Mouse (Mus musculus) embryonic stem cell, embryonic (primary cell): ENCODE measurements around the gene Arl3.

Experiments
- CTCF ChIA-PET, 4 experiments: fragments of 300-600 bp in 2 of 4; fragments of 350-600 bp in 2 of 4; sonication (Branson Sonifier 250); formaldehyde crosslinking; loops; one replicate each; lab custom pipeline; 2022; ENCODE audit warnings: inconsistent platforms in 2 of 4; lab: Charles Lee
- POLR2A ChIA-PET, 4 experiments: fragments of 300-600 bp in 2 of 4; fragments of 350-600 bp in 2 of 4; sonication (Branson Sonifier 250); formaldehyde crosslinking; loops; one replicate each; lab custom pipeline; 2022; ENCODE audit warnings: antibody characterized with exemption in 4 of 4, inconsistent platforms in 1 of 4; lab: Charles Lee

Gene Arl3

GRCm38 (mm10) chr19:46562581-46563515 is 10.2 kb downstream of the Arl3 start:
- CTCF ChIA-PET = interaction anchor here (0.5 to 2.3 kb wide), 18 partner anchors 10 to 636 kb away, joined by 3 to 11 read pairs (median 4); partner anchors contain the start of genes Arl3 (in 2 of the 4), Sfxn2 (in 2 of the 4) and Sufu (in 1 of the 4)
- POLR2A ChIA-PET = interaction anchor here in 3 of 4 experiments (0.5 to 3.6 kb wide), 27 partner anchors 7 to 481 kb away, joined by 3 to 42 read pairs (median 4); partner anchors contain the start of genes Arl3 (in 2 of the 3), Sfxn2 (in 2 of the 3), Sufu (in 2 of the 3) and Cnnm2 (in 1 of the 3)

GRCm38 (mm10) chr19:46562132-46562531 is 10.9 kb downstream of the Arl3 start:
- CTCF ChIA-PET = interaction anchor here in 2 of 4 experiments (0.7 to 2.3 kb wide), 6 partner anchors 10 to 180 kb away, joined by 3 to 11 read pairs (median 5); partner anchors contain the start of genes Arl3 (in 1 of the 2), Sfxn2 (in 1 of the 2) and Sufu (in 1 of the 2)
- POLR2A ChIA-PET = interaction anchor here in 2 of 4 experiments (1.1 to 3.6 kb wide), 6 partner anchors 11 to 166 kb away, joined by 3 to 42 read pairs (median 4); partner anchors contain the start of genes Sufu (in 2 of the 2), Arl3 (in 1 of the 2), Sfxn2 (in 1 of the 2) and Wbp1l (in 1 of the 2)

- POLR2A ChIA-PET = interaction anchor here in 3 of 4 experiments (0.9 to 2.9 kb wide), 15 partner anchors 8 to 162 kb away, joined by 3 to 25 read pairs (median 6); partner anchors contain the start of genes Arl3 (in 1 of the 3), Sfxn2 (in 1 of the 3), Sufu (in 1 of the 3) and Wbp1l (in 1 of the 3)
- CTCF ChIA-PET = interaction anchor here in 3 of 4 experiments (0.6 to 3.1 kb wide), 11 partner anchors 12 to 123 kb away, joined by 3 to 12 read pairs (median 4); partner anchors contain the start of genes Arl3 (in 1 of the 3) and Sfxn2 (in 1 of the 3)
Observed at GRCm38 (mm10) chr19:46558631-46559030, 14.4 kb downstream of the Arl3 start.

GRCm38 (mm10) chr19:46558009-46558408 is 15.0 kb downstream of the Arl3 start:
- ChIA-PET CTCF (interaction anchor here in 3 of 4 experiments (0.6 to 3.1 kb wide), 12 partner anchors 10 to 49 kb away, joined by 3 to 12 read pairs (median 4); partner anchors contain the start of gene Sfxn2 (in 1 of the 3)), POLR2A (interaction anchor here in 2 of 4 experiments (0.6 to 2.9 kb wide), 13 partner anchors 10 to 1106 kb away, joined by 3 to 25 read pairs (median 5); partner anchors contain the start of genes Arl3 (in 1 of the 2), Sfxn2 (in 1 of the 2) and Sufu (in 1 of the 2))

GRCm38 (mm10) chr19:46553541-46553955 is 19.4 kb downstream of the Arl3 start:
- CTCF ChIA-PET = no interaction called here
- POLR2A ChIA-PET = interaction anchor here in 2 of 4 experiments (0.6 to 1.0 kb wide), 2 partner anchors 24 to 596 kb away, joined by 3 read pairs; no protein-coding TSS in a partner anchor

GRCm38 (mm10) chr19:46552496-46552895 is 20.5 kb downstream of the Arl3 start:
- ChIA-PET CTCF (interaction anchor here in 1 of 4 experiments (0.7 kb wide), 1 partner anchor 46 kb away, joined by 3 read pairs; no protein-coding TSS in a partner anchor), POLR2A (no interaction called here)

GRCm38 (mm10) chr19:46550385-46550784 is 22.6 kb downstream of the Arl3 start:
- CTCF ChIA-PET = interaction anchor here in 2 of 4 experiments (0.6 to 1.0 kb wide), 3 partner anchors 40 to 77 kb away, joined by 3 read pairs; no protein-coding TSS in a partner anchor
- POLR2A ChIA-PET = interaction anchor here in 2 of 4 experiments (0.9 to 1.9 kb wide), 4 partner anchors 9 to 31 kb away, joined by 3 to 6 read pairs (median 5); no protein-coding TSS in a partner anchor

- CTCF ChIA-PET = interaction anchor here in 3 of 4 experiments (1.0 to 1.8 kb wide), 8 partner anchors 9 to 96 kb away, joined by 3 to 11 read pairs (median 3); no protein-coding TSS in a partner anchor
- POLR2A ChIA-PET = interaction anchor here in 3 of 4 experiments (0.6 to 3.4 kb wide), 21 partner anchors 8 to 326 kb away, joined by 3 to 23 read pairs (median 5); partner anchors contain the start of genes Arl3 (in 1 of the 3), Sfxn2 (in 1 of the 3) and Wbp1l (in 1 of the 3)
Observed at GRCm38 (mm10) chr19:46548110-46548509, 24.9 kb downstream of the Arl3 start.

- CTCF ChIA-PET = interaction anchor here in 2 of 4 experiments (1.0 to 1.8 kb wide), 6 partner anchors 9 to 95 kb away, joined by 3 to 11 read pairs (median 3); no protein-coding TSS in a partner anchor
Observed at GRCm38 (mm10) chr19:46547565-46547964, 25.4 kb downstream of the Arl3 start.

GRCm38 (mm10) chr19:46542750-46543149 is 30.2 kb downstream of the Arl3 start:
- CTCF ChIA-PET = interaction anchor here in 1 of 4 experiments (0.6 to 0.9 kb wide), 3 partner anchors 12 to 66 kb away, joined by 3 to 5 read pairs (median 4); no protein-coding TSS in a partner anchor
- POLR2A ChIA-PET = interaction anchor here in 2 of 4 experiments (0.6 to 1.7 kb wide), 4 partner anchors 10 to 264 kb away, joined by 3 to 4 read pairs (median 4); no protein-coding TSS in a partner anchor

More at GRCm38 (mm10) chr19:46547565-46547964, 25.4 kb downstream of the Arl3 start:
- POLR2A ChIA-PET = interaction anchor here in 3 of 4 experiments (0.6 to 3.4 kb wide), 22 partner anchors 8 to 326 kb away, joined by 3 to 23 read pairs (median 4); partner anchors contain the start of genes Arl3 (in 1 of the 3), Sfxn2 (in 1 of the 3) and Wbp1l (in 1 of the 3)

- ChIA-PET CTCF (interaction anchor here (0.6 to 3.0 kb wide), 33 partner anchors 9 to 628 kb away, joined by 3 to 28 read pairs (median 4); partner anchors contain the start of genes Arl3 (in 1 of the 4), Sfxn2 (in 1 of the 4) and Sufu (in 1 of the 4)), POLR2A (interaction anchor here in 3 of 4 experiments (0.7 to 20.7 kb wide), 9 partner anchors 10 to 234 kb away, joined by 3 to 534 read pairs (median 3); partner anchors contain the start of genes Nfkb2 (in 1 of the 3) and Trim8 (in 1 of the 3))
Observed at GRCm38 (mm10) chr19:46538213-46538612, 34.8 kb downstream of the Arl3 start.

- CTCF ChIA-PET = interaction anchor here in 2 of 4 experiments (1.1 to 3.0 kb wide), 8 partner anchors 8 to 141 kb away, joined by 3 to 28 read pairs (median 4); partner anchors contain the start of gene Sufu (in 1 of the 2)
- POLR2A ChIA-PET = interaction anchor here in 2 of 4 experiments (1.3 to 20.7 kb wide), 4 partner anchors 9 to 31 kb away, joined by 3 to 534 read pairs (median 6); partner anchors contain the start of gene Trim8 (in 1 of the 2)
Observed at GRCm38 (mm10) chr19:46537357-46537756, 35.6 kb downstream of the Arl3 start.

- POLR2A ChIA-PET = interaction anchor here in 3 of 4 experiments (0.8 to 20.7 kb wide), 8 partner anchors 10 to 30 kb away, joined by 3 to 534 read pairs (median 5); partner anchors contain the start of gene Trim8 (in 1 of the 3)
- CTCF ChIA-PET = interaction anchor here in 2 of 4 experiments (0.6 to 1.3 kb wide), 4 partner anchors 10 to 916 kb away, joined by 3 to 5 read pairs (median 3); no protein-coding TSS in a partner anchor
Observed at GRCm38 (mm10) chr19:46534542-46535098, 38.4 kb downstream of the Arl3 start.

GRCm38 (mm10) chr19:46533525-46533924 is 39.5 kb downstream of the Arl3 start:
- ChIA-PET POLR2A (interaction anchor here in 3 of 4 experiments (0.5 to 20.7 kb wide), 15 partner anchors 9 to 796 kb away, joined by 3 to 534 read pairs (median 4); partner anchors contain the start of genes Arl3 (in 1 of the 3), Sfxn2 (in 1 of the 3) and Trim8 (in 1 of the 3)), CTCF (interaction anchor here in 3 of 4 experiments (0.5 to 1.0 kb wide), 7 partner anchors 8 to 54 kb away, joined by 3 to 6 read pairs (median 3); no protein-coding TSS in a partner anchor)

- ChIA-PET CTCF (interaction anchor here (0.5 to 1.1 kb wide), 9 partner anchors 9 to 606 kb away, joined by 3 to 6 read pairs (median 4); no protein-coding TSS in a partner anchor), POLR2A (interaction anchor here in 2 of 4 experiments (0.5 to 20.7 kb wide), 11 partner anchors 8 to 795 kb away, joined by 3 to 534 read pairs (median 6); partner anchors contain the start of genes Arl3 (in 1 of the 2), Sfxn2 (in 1 of the 2) and Trim8 (in 1 of the 2))
Observed at GRCm38 (mm10) chr19:46533066-46533465, 39.9 kb downstream of the Arl3 start.
